Mouse (Mus musculus) spleen, adult 2 months (tissue): Measurements from ENCODE around the gene Tln1.

Experiments used
- CTCF ChIP-seq: fragments of 200-500 bp; IDR thresholded peaks from 2 replicates; pipeline ENCODE4 v1.5.1; 2011; ENCODE audit warnings: mild to moderate bottlenecking, inconsistent platforms; ENCODE audit not compliant: insufficient read depth, insufficient read length, insufficient replicate concordance; ENCODE audit errors: extremely low read depth
- POLR2A ChIP-seq: fragments of 200-500 bp; IDR thresholded peaks from 2 replicates; pipeline ENCODE4 v1.6.1; 2011; ENCODE audit warnings: low read depth, low read length, inconsistent platforms

DNA sequence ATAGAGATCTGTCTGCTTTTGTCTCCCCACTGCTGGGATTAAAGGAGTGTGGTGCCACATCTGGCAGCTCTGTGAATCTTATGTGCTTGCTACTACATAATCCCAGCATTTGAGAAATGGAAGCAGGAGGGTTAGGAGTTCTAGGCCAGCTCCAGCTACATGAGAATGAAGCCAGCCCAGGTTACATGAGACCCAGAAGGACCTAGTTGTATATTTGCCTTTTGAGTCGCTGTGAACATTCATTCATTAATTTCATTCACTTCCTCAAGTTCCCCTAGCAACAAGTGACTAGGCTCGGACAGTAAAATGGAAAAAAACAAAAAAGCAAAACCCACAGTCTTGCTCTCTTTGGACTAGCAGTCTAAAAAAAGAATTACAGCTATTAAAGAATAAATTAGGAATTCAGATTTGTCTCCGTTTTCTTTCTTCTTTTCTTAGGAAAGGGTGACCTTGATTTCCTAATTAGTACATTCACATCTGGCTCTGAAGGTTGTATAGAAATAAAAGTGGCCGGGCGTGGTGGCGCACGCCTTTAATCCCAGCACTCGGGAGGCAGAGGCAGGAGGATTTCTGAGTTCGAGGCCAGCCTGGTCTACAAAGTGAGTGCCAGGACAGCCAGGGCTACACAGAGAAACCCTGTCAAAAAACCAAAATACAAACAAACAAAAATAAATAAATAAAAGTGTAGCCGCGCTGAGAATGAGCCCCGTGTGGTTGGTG lies 70.2 kb downstream of the Tln1 start:
- no peak for TF ChIP-seq CTCF
- no peak for TF ChIP-seq POLR2A
